Mouse (Mus musculus): ENCODE data around the gene Ints2. TPM values are rescaled to one million over a fixed set of nuclear protein-coding genes. Genes with fewer than 3 reads are reported as not detected.
"Not testable (repeated sequence)": the region's sequence is repeated elsewhere in the genome, so short reads cannot be mapped to it uniquely, and the experiment has no call there.

Ints2 gene
- total RNA-seq, 2 experiments from 2014 or later, result 2.3 to 5.5 TPM

- no peak for DNase-seq
- intact Hi-C loops (cut with DNase I), result no loop called here
- TF ChIP-seq CTCF (IDR thresholded peaks at IDR 0.05), result no peak
Measured at GRCm38 (mm10) chr11:86205876-86206275, 51.5 kb downstream of the Ints2 start.

DNA sequence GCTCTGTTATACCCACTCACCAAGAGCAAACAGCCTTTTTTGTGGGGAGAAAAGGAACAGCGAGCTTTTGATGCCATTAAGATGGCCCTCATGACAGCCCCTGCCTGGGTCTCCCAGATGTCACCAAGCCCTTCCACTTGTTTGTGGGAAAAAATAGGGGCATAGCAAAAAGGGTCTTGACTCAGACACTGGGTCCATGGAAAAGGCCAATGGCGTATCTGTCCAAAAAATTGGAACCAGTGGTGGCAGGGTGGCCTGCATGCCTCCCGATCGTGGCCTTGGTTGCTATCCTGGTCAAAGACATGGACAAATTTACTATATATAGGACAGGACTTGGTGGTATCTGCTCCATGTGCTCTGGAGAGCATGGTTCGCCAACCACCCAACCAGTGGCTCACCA lies 52.3 kb downstream of the Ints2 start:
- no peak for TF ChIP-seq CTCF (IDR thresholded peaks at IDR 0.05)

More at GRCm38 (mm10) chr11:86205876-86206275, 51.5 kb downstream of the Ints2 start:
- no peak overlapping the region for H3K27ac ChIP-seq
- H3K4me3 ChIP-seq, result no peak overlapping the region

GRCm38 (mm10) chr11:86201901-86202675 lies 55.3 kb downstream of the Ints2 start:
- peak overlapping the region; percentile 89 for H3K4me3 ChIP-seq
- DNase-seq, result peak; percentile 41
- peak overlapping the region; percentile 87 for H3K27ac ChIP-seq
- intact Hi-C loops (cut with DNase I), result no loop called here
- TF ChIP-seq CTCF (IDR thresholded peaks at IDR 0.05), result no peak

More for the DNA sequence above, 52.3 kb downstream of the Ints2 start:
- H3K27ac ChIP-seq, result no peak overlapping the region
- no peak for DNase-seq
- H3K4me3 ChIP-seq, result no peak overlapping the region
- intact Hi-C loops (cut with DNase I), result no loop called here

DNA sequence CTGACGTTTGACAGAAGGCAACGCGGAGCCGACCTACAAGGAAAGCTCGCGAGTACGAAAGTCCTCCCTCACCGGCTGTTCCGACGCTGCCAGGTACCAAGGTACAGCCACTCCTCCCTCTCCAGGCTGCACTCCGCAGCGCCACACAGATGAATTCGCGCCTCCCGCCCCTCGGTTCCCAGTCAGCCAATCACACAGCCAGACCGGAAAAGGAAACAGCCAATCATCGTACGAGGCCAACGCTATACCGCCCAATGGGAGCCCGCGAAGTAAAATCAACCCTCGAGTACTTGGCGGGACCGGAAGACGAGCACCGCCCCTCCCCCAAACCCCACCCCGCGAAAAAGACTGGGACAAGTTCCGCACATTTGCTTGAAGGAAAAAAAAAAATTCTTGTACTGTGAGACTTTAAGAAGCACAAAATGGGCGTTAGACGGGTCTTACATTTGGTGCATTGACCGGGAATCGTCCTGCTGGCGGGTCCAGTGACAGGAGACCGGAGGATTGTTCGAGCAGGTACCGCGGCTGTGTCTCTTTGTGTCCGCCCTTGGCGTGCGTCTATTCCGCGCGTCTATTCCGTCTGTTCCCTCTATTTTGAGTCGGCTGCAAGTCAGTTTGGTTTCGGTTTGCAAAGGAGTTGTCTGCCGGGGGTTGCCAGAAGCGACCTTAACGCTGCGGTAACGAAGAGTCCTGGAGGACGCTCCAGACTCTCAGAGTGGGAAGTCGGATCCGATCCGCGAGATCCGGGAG lies 56.2 kb downstream of the Ints2 start, which contains the start of gene Brip1:
Gene Brip1 (minus strand): TSS at position 157 of the 750 bp plus-strand sequence.
- H3K4me3 ChIP-seq, result peak within 1 kb of the TSS; percentile 89
- intact Hi-C loops (cut with DNase I), result no loop called here
- peak within 1 kb of the TSS; percentile 87 for H3K27ac ChIP-seq
- peak; percentile 92 for DNase-seq
- peak; percentile 6; the same call in 1 of the 2 replicates for TF ChIP-seq CTCF (IDR thresholded peaks at IDR 0.05)

DNA sequence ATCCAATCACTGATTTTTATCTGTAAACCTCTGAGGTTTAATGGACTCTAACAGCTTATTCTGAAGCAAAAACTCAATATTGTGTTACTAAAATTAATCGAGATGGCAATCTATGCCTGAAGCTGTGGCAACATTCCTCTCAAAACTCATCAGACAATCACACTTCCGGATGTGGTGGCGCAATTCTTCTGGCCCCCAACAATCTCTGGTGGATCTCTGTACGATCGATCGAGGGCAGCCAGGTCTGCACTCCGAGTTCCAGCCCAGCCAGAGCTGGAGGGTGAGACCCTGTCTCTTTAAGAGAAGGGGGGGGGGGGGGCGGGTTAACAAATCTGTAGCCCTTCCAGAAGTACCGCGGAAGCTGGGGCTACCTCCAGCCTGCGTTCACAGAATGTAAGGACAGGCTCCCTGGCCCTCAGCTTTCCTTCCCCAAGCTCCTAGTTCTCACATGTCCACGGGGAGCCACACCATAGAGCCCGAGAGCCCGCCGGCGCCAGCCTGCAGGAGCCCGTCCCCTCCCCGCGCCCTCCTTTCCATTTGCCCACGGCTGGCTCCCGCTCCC lies 56.8 kb downstream of the Ints2 start:
- intact Hi-C loops (cut with DNase I), result no loop called here
- peak overlapping the region; percentile 89 for H3K4me3 ChIP-seq
- no peak for TF ChIP-seq CTCF (IDR thresholded peaks at IDR 0.05)
- no peak for DNase-seq
- H3K27ac ChIP-seq, result no peak overlapping the region

DNA sequence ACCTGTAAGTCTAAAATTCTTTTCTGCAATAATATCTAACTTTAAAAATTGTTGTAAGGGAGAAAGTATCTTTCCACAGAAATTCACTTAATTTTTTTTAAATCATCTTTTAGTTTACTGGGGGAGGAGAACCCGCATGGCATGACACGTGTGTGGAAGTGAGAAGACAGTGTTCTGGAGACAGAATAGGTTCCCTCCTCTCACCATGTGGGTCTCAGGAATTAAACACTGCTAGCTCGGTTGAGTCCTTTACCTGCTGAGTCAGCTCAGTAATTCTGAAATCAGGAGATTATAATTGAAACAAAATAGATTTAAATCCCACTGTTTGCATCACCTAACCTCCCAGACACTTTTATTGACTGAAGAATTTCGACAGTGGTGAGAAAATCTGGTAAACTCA lies 57.6 kb downstream of the Ints2 start:
- no peak for TF ChIP-seq CTCF (IDR thresholded peaks at IDR 0.05)
- DNase-seq, result no peak
- H3K4me3 ChIP-seq, result no peak overlapping the region
- no peak overlapping the region for H3K27ac ChIP-seq
- intact Hi-C loops (cut with DNase I), result no loop called here

DNA sequence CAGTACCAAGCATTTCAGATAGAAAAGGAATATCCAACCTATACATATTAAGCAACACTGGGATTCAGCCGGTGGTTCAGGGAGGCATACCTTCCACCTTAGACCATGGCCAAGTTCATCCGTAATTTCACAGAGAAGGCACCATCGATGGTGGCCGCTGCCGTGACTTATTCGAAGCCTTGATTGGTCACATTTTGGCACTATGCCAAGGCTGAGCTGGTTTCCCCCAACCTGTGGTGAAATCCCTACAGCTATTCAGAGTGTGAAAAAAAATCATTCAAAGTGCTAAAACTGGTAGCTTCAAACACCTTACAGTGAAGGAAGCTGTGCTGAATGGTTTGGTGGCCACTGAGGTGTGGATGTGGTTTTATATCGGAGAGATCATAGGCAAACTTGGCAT lies 72.2 kb downstream of the Ints2 start:
- H3K27ac ChIP-seq; H3K4me3 ChIP-seq; DNase-seq; intact Hi-C loops (cut with DNase I): not testable (repeated sequence)

GRCm38 (mm10) chr11:86175833-86176232 lies 81.5 kb downstream of the Ints2 start:
- no peak for TF ChIP-seq CTCF (IDR thresholded peaks at IDR 0.05)
- Histone ChIP-seq H3K4me3 (no peak overlapping the region), H3K27ac (no peak overlapping the region)
- intact Hi-C loops (cut with DNase I), result no loop called here
- DNase-seq, result no peak

DNA sequence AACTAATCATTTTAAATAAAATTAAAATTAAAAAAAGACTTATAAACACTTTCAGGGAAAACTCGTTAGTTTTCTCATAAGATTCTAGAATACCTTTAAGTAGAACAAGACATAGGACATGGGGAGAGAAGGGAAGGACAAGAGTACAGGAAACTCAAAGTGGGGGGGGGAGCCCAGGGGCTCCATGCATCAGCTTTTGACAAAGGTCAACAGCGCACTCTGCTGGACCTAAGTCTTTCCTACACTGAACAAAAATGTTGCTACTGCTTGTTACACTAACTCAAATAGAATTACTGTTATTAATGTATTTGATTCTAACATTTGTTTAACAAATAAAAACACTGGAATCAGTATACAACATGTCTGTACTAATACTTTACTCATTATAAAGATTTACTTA lies 83.2 kb downstream of the Ints2 start:
- peak; percentile 83 for TF ChIP-seq CTCF (IDR thresholded peaks at IDR 0.05)
- DNase-seq, result peak; percentile 58
- intact Hi-C loops (cut with DNase I), result loop anchor here (5.0 kb wide), 3 partner anchors 202 to 702 kb away; no protein-coding TSS in a partner anchor
- Histone ChIP-seq H3K4me3 (no peak overlapping the region), H3K27ac (no peak overlapping the region)

DNA sequence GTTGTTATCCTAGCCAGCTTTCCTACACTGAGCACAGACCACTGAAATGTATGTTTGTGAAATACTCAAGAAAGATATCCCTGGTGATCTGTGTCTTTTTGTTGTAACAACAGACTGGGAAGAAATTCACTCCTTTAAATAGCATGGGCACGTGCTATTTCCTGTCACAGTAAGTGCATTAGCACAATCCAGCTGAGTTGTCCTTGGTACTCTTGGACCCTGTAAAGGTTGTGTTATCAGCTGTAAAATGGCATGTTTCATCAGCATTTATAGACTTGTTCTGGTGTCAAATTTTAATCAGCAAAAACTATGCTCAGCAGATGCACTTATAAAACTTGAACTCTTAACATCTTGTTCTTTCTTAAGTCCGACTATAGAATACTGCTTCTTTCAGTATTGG lies 86.6 kb downstream of the Ints2 start:
- intact Hi-C loops (cut with DNase I), result loop anchor here (5.0 kb wide), 3 partner anchors 198 to 698 kb away; no protein-coding TSS in a partner anchor
- TF ChIP-seq CTCF (IDR thresholded peaks at IDR 0.05), result no peak
- H3K27ac ChIP-seq, result no peak overlapping the region
- H3K4me3 ChIP-seq, result no peak overlapping the region
- no peak for DNase-seq

Other genes starting within 250 kb of the Ints2 start
- gene Brip1, start 56.4 kb downstream of the Ints2 start, total RNA-seq (2021), result under 1 TPM in 1 of 2 experiments, not detected in 1; 0.03 TPM
- 10 to 100 TPM; 42.3 to 43.0 TPM for gene Med13, start 100.0 kb upstream of the Ints2 start, total RNA-seq (2021)
- gene Rnft1, start 227.1 kb upstream of the Ints2 start, total RNA-seq (2021), result 10 to 100 TPM; 42.1 to 45.2 TPM

Measured in gastrocnemius, adult 2 months (tissue).